ENCODE assay signal across 23 mouse cellular contexts in the genomic region with DNA sequence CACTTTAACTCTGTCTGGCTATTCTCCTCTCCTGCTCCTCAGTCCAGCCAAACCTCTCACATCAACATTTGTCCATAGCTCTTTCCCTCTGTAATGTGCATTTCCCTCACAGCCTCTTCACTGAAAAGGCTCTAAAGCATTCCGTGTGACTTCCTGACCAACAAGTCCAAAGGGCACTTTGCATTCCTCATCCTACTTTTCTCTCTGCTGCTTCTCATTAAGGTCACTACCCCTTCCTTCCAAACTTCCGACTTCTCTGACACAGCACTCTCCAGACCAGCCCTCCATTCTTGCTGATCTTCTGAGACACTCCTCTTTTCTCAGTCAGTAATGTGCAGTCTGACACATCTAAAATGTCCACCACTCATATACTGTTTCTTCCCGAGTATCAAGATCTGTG. TPM values are rescaled to one million over a fixed set of nuclear protein-coding genes. Genes with fewer than 3 reads are reported as not detected.
DNase-seq lines count a peak whose midpoint lies in the region; ATAC-seq lines count a peak whose summit lies in the region.
"Had no signal": no experiment of that assay in that cellular context is flagged by ENCODE, and none has a peak within 500 bp of the region (broad histone marks: within the 10 kb centered on the region; RNA-seq: fewer than 3 reads in every experiment).

No protein-coding gene starts in this region.

- H3K4me3 ChIP-seq in heart, embryonic 13.5 days, result no peak overlapping the region
- no peak overlapping the region for H3K4me3 ChIP-seq in kidney, embryonic 14.5 days (ENCODE audit: low read length)
- no peak overlapping the region for H3K4me3 ChIP-seq in intestine, embryonic 16.5 days (ENCODE audit: low read length)
- H3K4me3 ChIP-seq: embryonic facial prominence, embryonic 13.5 days; hindbrain, embryonic 15.5 days; megakaryocyte, embryonic 14.5 days had no signal

- no peak for ATAC-seq in heart, embryonic 13.5 days (ENCODE audit: extremely low read depth, insufficient number of reproducible peaks, low FRiP score, low TSS enrichment)
- ATAC-seq in kidney, embryonic 14.5 days (ENCODE audit: low FRiP score, low TSS enrichment), result no peak
- peak; percentile 64 for ATAC-seq in intestine, embryonic 16.5 days
- ATAC-seq: CD4-positive, CD25-positive, alpha-beta regulatory T cell, adult 4 months; forebrain, embryonic 14.5 days; midbrain, embryonic 16.5 days; Patski had no signal

- no peak for DNase-seq in heart, adult 18-20 months
- peak; percentile 15 to 55 for DNase-seq in kidney, adult 8-10 months
- peak; percentile 72 for DNase-seq in lung, postnatal 36 days
- no peak for DNase-seq in ovary, postnatal 36 days (ENCODE audit: low spot score)
- DNase-seq: adrenal gland, postnatal 14 days; cerebellum, adult 11 months; cerebellum, postnatal 14 days; gastrocnemius, postnatal 25 days; heart, postnatal 4 days; lung, embryonic 14.5 days; retina, postnatal 1 day; right cerebral cortex, postnatal 4 days had no signal

- H3K27ac ChIP-seq in heart, embryonic 13.5 days (replicated peaks), result peak overlapping the region; percentile 50; the same call in 1 of the 2 replicates
- H3K27ac ChIP-seq in kidney, embryonic 14.5 days (ENCODE audit: low read depth, low read length), result no peak overlapping the region
- no peak overlapping the region for H3K27ac ChIP-seq in intestine, embryonic 16.5 days (ENCODE audit: low read length)
- H3K27ac ChIP-seq: embryonic facial prominence, embryonic 13.5 days; hindbrain, embryonic 15.5 days had no signal

- peaks cover 89% of the 10 kb centered on the region for H3K36me3 ChIP-seq in heart, embryonic 13.5 days
- H3K36me3 ChIP-seq in kidney, embryonic 14.5 days (ENCODE audit: control insufficient read depth, insufficient read depth, low read length), result peaks cover 89% of the 10 kb centered on the region
- H3K36me3 ChIP-seq in intestine, embryonic 16.5 days (ENCODE audit: control insufficient read depth, insufficient read depth, low read length), result peaks cover 16% of the 10 kb centered on the region

- H3K27me3 ChIP-seq in heart, embryonic 13.5 days (replicated peaks), result no peaks in the 10 kb centered on the region
- no peaks in the 10 kb centered on the region for H3K27me3 ChIP-seq in kidney, embryonic 14.5 days (ENCODE audit: control insufficient read depth, insufficient read depth, low read length)
- no peaks in the 10 kb centered on the region for H3K27me3 ChIP-seq in intestine, embryonic 16.5 days (replicated peaks; ENCODE audit: control insufficient read depth, insufficient read depth, low read length)
- H3K27me3 ChIP-seq: embryonic facial prominence, embryonic 13.5 days; hindbrain, embryonic 15.5 days; megakaryocyte, embryonic 14.5 days; Patski had no signal

- no peak overlapping the region for H3K4me2 ChIP-seq in heart, embryonic 13.5 days
- no peak overlapping the region for H3K4me2 ChIP-seq in kidney, embryonic 14.5 days (replicated peaks; ENCODE audit: low read depth, low read length)
- no peak overlapping the region for H3K4me2 ChIP-seq in intestine, embryonic 16.5 days (ENCODE audit: low read depth, low read length)
- H3K4me2 ChIP-seq: embryonic facial prominence, embryonic 13.5 days; hindbrain, embryonic 15.5 days; liver, embryonic 11.5 days; lung, embryonic 14.5 days had no signal

- 71% methylated on average over 3 of the region's 3 CpGs for WGBS in heart, embryonic 13.5 days
- WGBS in kidney, embryonic 14.5 days, result 57% methylated on average over 3 of the region's 3 CpGs
- 55% methylated on average over 3 of the region's 3 CpGs for WGBS in intestine, embryonic 16.5 days

- H3K4me1 ChIP-seq in heart, embryonic 13.5 days, result peaks cover 27% of the 10 kb centered on the region
- H3K4me1 ChIP-seq in kidney, embryonic 14.5 days (ENCODE audit: control insufficient read depth, insufficient read depth, low read length), result no peaks in the 10 kb centered on the region
- 0 out of 2 replicates have a peak, but pooled peaks cover 2% of the 10 kb centered on the region for H3K4me1 ChIP-seq in intestine, embryonic 16.5 days (ENCODE audit: control insufficient read depth, insufficient read depth, low read length)
- H3K4me1 ChIP-seq: embryonic facial prominence, embryonic 13.5 days; hindbrain, embryonic 15.5 days had no signal

- no peaks in the 10 kb centered on the region for H3K9me3 ChIP-seq in heart, embryonic 13.5 days
- H3K9me3 ChIP-seq in kidney, embryonic 14.5 days (ENCODE audit: control insufficient read depth, low read length), result no peaks in the 10 kb centered on the region
- H3K9me3 ChIP-seq in intestine, embryonic 16.5 days (ENCODE audit: control insufficient read depth, low read length), result no peaks in the 10 kb centered on the region
- H3K9me3 ChIP-seq: embryonic facial prominence, embryonic 13.5 days; hindbrain, embryonic 15.5 days; megakaryocyte, embryonic 14.5 days had no signal

- H3K9ac ChIP-seq in heart, embryonic 13.5 days, result no peak overlapping the region
- no peak overlapping the region for H3K9ac ChIP-seq in kidney, embryonic 14.5 days (ENCODE audit: low read depth, low read length)
- no peak overlapping the region for H3K9ac ChIP-seq in intestine, embryonic 16.5 days (ENCODE audit: low read depth, low read length)
- H3K9ac ChIP-seq: embryonic facial prominence, embryonic 13.5 days; hindbrain, embryonic 15.5 days; lung, embryonic 14.5 days had no signal

RNA-seq across cellular contexts. Expression of gene Szt2, which starts 12.6 kb away (rescaled TPM):
- polyA plus RNA-seq in heart, embryonic 13.5 days (2015; fragmentation: Nextera tagmentation; extraction: Ambion mirVana), result 4.1 and 4.4 TPM in 2 replicates
- 10 to 100 TPM in 1 of 2 experiments, 1 to 10 TPM in 1; 7.8 to 10.5 TPM for total RNA-seq in heart, adult 18-20 months (2021)
- 8.7 and 13.7 TPM in 2 replicates for polyA plus RNA-seq in kidney, embryonic 14.5 days (2014; fragmentation: Nextera tagmentation; extraction: Ambion mirVana)
- polyA plus RNA-seq in intestine, embryonic 16.5 days (2015; fragmentation: Nextera tagmentation; extraction: Ambion mirVana), result 4.5 and 4.7 TPM in 2 replicates

RNA-seq across cellular contexts. Expression of gene Med8, which starts 12.7 kb away (rescaled TPM):
- 73.2 and 81.3 TPM in 2 replicates for polyA plus RNA-seq in heart, embryonic 13.5 days (2015; fragmentation: Nextera tagmentation; extraction: Ambion mirVana)
- 10 to 100 TPM; 32.8 to 37.2 TPM for total RNA-seq in heart, adult 18-20 months (2021)
- 103 TPM in 2 replicates for polyA plus RNA-seq in kidney, embryonic 14.5 days (2014; fragmentation: Nextera tagmentation; extraction: Ambion mirVana)
- polyA plus RNA-seq in intestine, embryonic 16.5 days (2015; fragmentation: Nextera tagmentation; extraction: Ambion mirVana), result 96.6 and 107 TPM in 2 replicates

RNA-seq across cellular contexts. Expression of gene Elovl1, which starts 31.5 kb away (rescaled TPM):
- 56.4 and 63.2 TPM in 2 replicates for polyA plus RNA-seq in heart, embryonic 13.5 days (2015; fragmentation: Nextera tagmentation; extraction: Ambion mirVana)
- total RNA-seq in heart, adult 18-20 months (2021), result 10 to 100 TPM; 15.7 to 17.2 TPM
- polyA plus RNA-seq in kidney, embryonic 14.5 days (2014; fragmentation: Nextera tagmentation; extraction: Ambion mirVana), result 72.0 and 82.7 TPM in 2 replicates
- 253 and 273 TPM in 2 replicates for polyA plus RNA-seq in intestine, embryonic 16.5 days (2015; fragmentation: Nextera tagmentation; extraction: Ambion mirVana)

RNA-seq across cellular contexts. Expression of gene Cdc20, which starts 40.7 kb away (rescaled TPM):
- polyA plus RNA-seq in heart, embryonic 13.5 days (2015; fragmentation: Nextera tagmentation; extraction: Ambion mirVana), result 171 and 186 TPM in 2 replicates
- 1 to 10 TPM in 1 of 2 experiments, under 1 TPM in 1; 0.57 to 1.2 TPM for total RNA-seq in heart, adult 18-20 months (2021)
- polyA plus RNA-seq in kidney, embryonic 14.5 days (2014; fragmentation: Nextera tagmentation; extraction: Ambion mirVana), result 218 and 287 TPM in 2 replicates
- 201 and 226 TPM in 2 replicates for polyA plus RNA-seq in intestine, embryonic 16.5 days (2015; fragmentation: Nextera tagmentation; extraction: Ambion mirVana)

Comparison
In these comparisons a context has a peak if more than half of its experiments do, and no peak if none do; other contexts are left out.
1. DNase-seq: peak in kidney, adult 8-10 months (2 of 2) and lung, postnatal 36 days (single experiment); none in heart, adult 18-20 months (0 of 2) and ovary, postnatal 36 days (single experiment).